Mouse (Mus musculus) heart, embryonic 14.5 days (tissue): Measurements from ENCODE around the gene Acsm4. TPM values are rescaled to one million over a fixed set of nuclear protein-coding genes. Genes with fewer than 3 reads are reported as not detected.

Source experiments
- ATAC-seq: fragments of 200-750 bp; cut with Nextera tagmentation; 2 replicates; pipeline ENCODE4 v1.8.0; 2017; ENCODE audit warnings: low read depth, moderate TSS enrichment; ENCODE audit not compliant: insufficient number of reproducible peaks, insufficient read depth, low FRiP score
- H3K27ac ChIP-seq, 2 experiments: fragments of 200-500 bp in 1 of 2; fragments of 300-500 bp in 1 of 2; sonication (generic) in 1 of 2; replicated peaks in 1 of 2; 2 replicates each; pipeline ENCODE4 v1.5.1; 2012 to 2014; ENCODE audit warnings: low read depth in 2 of 2, low read length in 2 of 2, control low read depth in 1 of 2, mild to moderate bottlenecking in 1 of 2, mixed read lengths in 1 of 2; ENCODE audit not compliant: control insufficient read depth in 1 of 2, insufficient read depth in 1 of 2
- H3K27me3 ChIP-seq: fragments of 300-500 bp; sonication (generic); 2 replicates; pipeline ENCODE4 v1.6.1; 2014; ENCODE audit warnings: mild to moderate bottlenecking, low read length, control low read depth; ENCODE audit not compliant: control insufficient read depth, insufficient read depth
- H3K36me3 ChIP-seq: fragments of 300-500 bp; sonication (generic); 2 replicates; pipeline ENCODE4 v1.6.1; 2014; ENCODE audit warnings: mild to moderate bottlenecking, control low read depth, low read length, mixed read lengths; ENCODE audit not compliant: control insufficient read depth, insufficient read depth
- H3K4me1 ChIP-seq, 2 experiments: fragments of 200-500 bp in 1 of 2; fragments of 300-500 bp in 1 of 2; sonication (generic) in 1 of 2; 2 replicates each; pipeline ENCODE4 v1.6.1; 2012 to 2014; ENCODE audit warnings: low read length in 2 of 2, control low read depth in 1 of 2, mixed read lengths in 1 of 2; ENCODE audit not compliant: control insufficient read depth in 2 of 2, insufficient read depth in 2 of 2
- H3K4me2 ChIP-seq: fragments of 300-500 bp; sonication (generic); 2 replicates; pipeline ENCODE4 v1.6.1; 2014; ENCODE audit warnings: mild to moderate bottlenecking, low read length
- H3K4me3 ChIP-seq, 2 experiments: fragments of 200-500 bp in 1 of 2; fragments of 300-500 bp in 1 of 2; sonication (generic) in 1 of 2; 2 replicates each; pipeline ENCODE4 v1.5.1; 2012 to 2014; ENCODE audit warnings: low read length in 2 of 2, mild to moderate bottlenecking in 2 of 2, control low read depth in 1 of 2, low read depth in 1 of 2, moderate library complexity in 1 of 2; ENCODE audit not compliant: control insufficient read depth in 1 of 2, insufficient read depth in 1 of 2
- H3K9ac ChIP-seq: fragments of 300-500 bp; sonication (generic); 2 replicates; pipeline ENCODE4 v1.6.1; 2014; ENCODE audit warnings: mild to moderate bottlenecking, low read length
- H3K9me3 ChIP-seq: fragments of 300-500 bp; sonication (generic); 2 replicates; pipeline ENCODE4 v1.6.1; 2016; ENCODE audit warnings: low read length, control low read depth; ENCODE audit not compliant: control insufficient read depth
- WGBS: fragments of 180-500 bp; shearing (Covaris S2); extraction: QIAGEN DNeasy Blood & Tissue Kit; methylation state at CpG from one replicate; pipeline ENCODE4 v1.1.7; 2014; 5-methylcytosine and 5-hydroxymethylcytosine counted together
- polyA plus RNA-seq: library from polyadenylated mRNA; unstranded; fragments of >200 nt; fragmentation: Nextera tagmentation; extraction: Ambion mirVana; gene quantifications from 2 replicates; pipeline ENCODE4 v1.2.1, GENCODE M21; 2014

Gene Acsm4
- polyA plus RNA-seq, 1 experiment from 2014 or later, result not detected

- no peak overlapping the region for H3K4me2 ChIP-seq
- H3K9me3 ChIP-seq, result no peaks in the 10 kb centered on the region
- 51% methylated on average over 4 of the region's 4 CpGs for WGBS
- no peaks in the 10 kb centered on the region for H3K4me1 ChIP-seq
- H3K27me3 ChIP-seq, result no peaks in the 10 kb centered on the region
- no peak overlapping the region for H3K4me3 ChIP-seq
- no peak for ATAC-seq
- H3K9ac ChIP-seq, result no peak overlapping the region
- H3K36me3 ChIP-seq, result no peaks in the 10 kb centered on the region
- H3K27ac ChIP-seq, result no peak overlapping the region
These were observed 72.4 kb downstream of the Acsm4 start for GRCm38 (mm10) chr7:119762166-119762697.

Other genes starting within 250 kb of the Acsm4 start
- gene Gp2, start 230.7 kb upstream of the Acsm4 start, polyA plus RNA-seq, result not detected in 2 replicates
- not detected in 2 replicates for gene Umod, start 210.7 kb upstream of the Acsm4 start, polyA plus RNA-seq
- gene Acsm5, start 170.6 kb upstream of the Acsm4 start, polyA plus RNA-seq, result not detected in 2 replicates
- gene Pdilt, start 166.5 kb upstream of the Acsm4 start, polyA plus RNA-seq, result not detected in 2 replicates
- gene Acsm2, start 135.7 kb upstream of the Acsm4 start, polyA plus RNA-seq, result not detected in 2 replicates
- gene Acsm1, start 83.0 kb upstream of the Acsm4 start, polyA plus RNA-seq, result not detected in 2 replicates
- gene Thumpd1, start 30.8 kb downstream of the Acsm4 start, polyA plus RNA-seq, result 51.6 and 55.9 TPM in 2 replicates
- 0.15 TPM in 1 of 2 replicates, not detected in the other for gene Acsm3, start 70.9 kb downstream of the Acsm4 start, polyA plus RNA-seq
- 13.7 and 16.4 TPM in 2 replicates for gene Rexo5, start 104.0 kb downstream of the Acsm4 start, polyA plus RNA-seq
- 14.4 and 15.0 TPM in 2 replicates for gene Eri2, start 104.0 kb downstream of the Acsm4 start, polyA plus RNA-seq
- 6.6 and 9.2 TPM in 2 replicates for gene Lyrm1, start 205.8 kb downstream of the Acsm4 start, polyA plus RNA-seq
- 5.4 and 6.2 TPM in 2 replicates for gene Dcun1d3, start 206.3 kb downstream of the Acsm4 start, polyA plus RNA-seq